Mouse (Mus musculus) thymus, postnatal 36 days (tissue): ENCODE data around the gene Yod1.

Experiments used
- DNase-seq, 2 experiments: peaks; one replicate each; pipeline ENCODE4 v3.0.0; 2022; ENCODE audit warnings: mixed read lengths in 2 of 2

The Yod1 gene

GRCm38 (mm10) chr1:130717291-130717871, at the start of gene Yod1:
Gene Yod1 (plus strand): TSS chr1:130717327.
- peak; percentile 88 for DNase-seq

- no peak for DNase-seq
These were observed 38.6 kb upstream of the Yod1 start for GRCm38 (mm10) chr1:130678551-130678950.

GRCm38 (mm10) chr1:130681075-130681474, 36.1 kb upstream of the Yod1 start:
- DNase-seq, result no peak

- DNase-seq, result no peak
These were observed 35.3 kb upstream of the Yod1 start for GRCm38 (mm10) chr1:130681656-130682413.

- no peak for DNase-seq
These were observed 33.2 kb upstream of the Yod1 start for GRCm38 (mm10) chr1:130683905-130684304.

GRCm38 (mm10) chr1:130698601-130699000, 18.5 kb upstream of the Yod1 start:
- no peak for DNase-seq

- no peak for DNase-seq
These were observed 17.0 kb upstream of the Yod1 start for GRCm38 (mm10) chr1:130699937-130700633.

GRCm38 (mm10) chr1:130701976-130702375, 15.2 kb upstream of the Yod1 start:
- DNase-seq, result no peak

GRCm38 (mm10) chr1:130703613-130704012, 13.5 kb upstream of the Yod1 start:
- DNase-seq, result no peak

GRCm38 (mm10) chr1:130710283-130711080, 6.6 kb upstream of the Yod1 start:
- no peak for DNase-seq

- DNase-seq, result no peak
These were observed 3.1 kb upstream of the Yod1 start for GRCm38 (mm10) chr1:130714046-130714445.

GRCm38 (mm10) chr1:130715561-130716217, 1.4 kb upstream of the Yod1 start, which contains the start of gene Gm29427:
Gene Gm29427 (minus strand): TSS chr1:130715799.
- DNase-seq, result peak; percentile 96 to 98

GRCm38 (mm10) chr1:130716218-130716512, 962 bp upstream of the Yod1 start:
- DNase-seq, result no peak

GRCm38 (mm10) chr1:130716513-130717290, 425 bp upstream of the Yod1 start:
- DNase-seq, result peak; percentile 36 to 44

- DNase-seq, result no peak
These were observed 7.1 kb downstream of the Yod1 start for GRCm38 (mm10) chr1:130724206-130724605.

GRCm38 (mm10) chr1:130726396-130726795, 9.3 kb downstream of the Yod1 start:
- DNase-seq, result no peak

- DNase-seq, result no peak
These were observed 10.9 kb downstream of the Yod1 start for GRCm38 (mm10) chr1:130728070-130728469.

GRCm38 (mm10) chr1:130728708-130729107, 11.6 kb downstream of the Yod1 start:
- DNase-seq, result no peak

GRCm38 (mm10) chr1:130729153-130729552, 12.0 kb downstream of the Yod1 start, which contains the start of gene Pfkfb2:
Gene Pfkfb2 (minus strand): TSS chr1:130729253.
- no peak for DNase-seq

- no peak for DNase-seq
These were observed 14.7 kb downstream of the Yod1 start, which contains the start of gene AA986860 for GRCm38 (mm10) chr1:130731741-130732337. Gene AA986860 (plus strand): TSS chr1:130731976.
